Mouse (Mus musculus): ENCODE data around the gene Hoxd12. TPM values are rescaled to one million over a fixed set of nuclear protein-coding genes. Genes with fewer than 3 reads are reported as not detected.

The Hoxd12 gene
- polyA plus RNA-seq, 1 experiment from 2014 or later, result not detected

GRCm38 (mm10) chr2:74685059-74685603, 10.3 kb downstream of the Hoxd12 start:
- Histone ChIP-seq H3K27me3 (ENCODE audit: control insufficient read depth, insufficient read depth, low read length) (peaks cover 98% of the 10 kb centered on the region), H3K4me3 (ENCODE audit: low read depth, low read length) (no peak overlapping the region), H3K4me2 (no peak overlapping the region), H3K4me1 (ENCODE audit: control insufficient read depth, insufficient read depth, low read length) (peaks cover 5% of the 10 kb centered on the region; the same call in 1 of the 2 replicates), H3K36me3 (ENCODE audit: control insufficient read depth, insufficient read depth, low read length) (no peaks in the 10 kb centered on the region), H3K9me3 (ENCODE audit: control insufficient read depth, low read length) (no peaks in the 10 kb centered on the region), H3K9ac (ENCODE audit: low read length) (no peak overlapping the region), H3K27ac (ENCODE audit: low read depth, low read length) (no peak overlapping the region)
- DNase-seq (ENCODE audit: low spot score, missing footprints) (peak; percentile 92), ATAC-seq (ENCODE audit: low FRiP score) (no peak)
- 7% methylated on average over 4 of the region's 4 CpGs for WGBS

GRCm38 (mm10) chr2:74686301-74686987, 11.6 kb downstream of the Hoxd12 start:
- Histone ChIP-seq H3K27ac (ENCODE audit: low read depth, low read length) (no peak overlapping the region), H3K9ac (ENCODE audit: low read length) (no peak overlapping the region), H3K4me1 (ENCODE audit: control insufficient read depth, insufficient read depth, low read length) (peaks cover 10% of the 10 kb centered on the region), H3K27me3 (ENCODE audit: control insufficient read depth, insufficient read depth, low read length) (peaks cover 94% of the 10 kb centered on the region), H3K4me3 (ENCODE audit: low read depth, low read length) (no peak overlapping the region), H3K36me3 (ENCODE audit: control insufficient read depth, insufficient read depth, low read length) (no peaks in the 10 kb centered on the region), H3K9me3 (ENCODE audit: control insufficient read depth, low read length) (no peaks in the 10 kb centered on the region), H3K4me2 (no peak overlapping the region)
- DNase-seq (ENCODE audit: low spot score, missing footprints) (peak; percentile 95), ATAC-seq (ENCODE audit: low FRiP score) (no peak)
- 5% methylated on average over 17 of the region's 17 CpGs for WGBS

- Histone ChIP-seq H3K9ac (ENCODE audit: low read length) (no peak overlapping the region), H3K4me2 (no peak overlapping the region), H3K4me1 (ENCODE audit: control insufficient read depth, insufficient read depth, low read length) (peaks cover 6% of the 10 kb centered on the region), H3K4me3 (ENCODE audit: low read depth, low read length) (no peak overlapping the region), H3K36me3 (ENCODE audit: control insufficient read depth, insufficient read depth, low read length) (no peaks in the 10 kb centered on the region), H3K27ac (ENCODE audit: low read depth, low read length) (no peak overlapping the region), H3K27me3 (ENCODE audit: control insufficient read depth, insufficient read depth, low read length) (peaks cover 94% of the 10 kb centered on the region), H3K9me3 (ENCODE audit: control insufficient read depth, low read length) (no peaks in the 10 kb centered on the region)
- 1% methylated on average over 27 of the region's 27 CpGs for WGBS
- DNase-seq (ENCODE audit: low spot score, missing footprints), result peak; percentile 95
- no peak for ATAC-seq (ENCODE audit: low FRiP score)
Observed at GRCm38 (mm10) chr2:74686988-74687697, 12.3 kb downstream of the Hoxd12 start.

- no peak overlapping the region for H3K4me3 ChIP-seq (ENCODE audit: low read depth, low read length)
- ATAC-seq (ENCODE audit: low FRiP score) (no peak), DNase-seq (ENCODE audit: low spot score, missing footprints) (peak; percentile 95)
- H3K4me1 ChIP-seq (ENCODE audit: control insufficient read depth, insufficient read depth, low read length), result peaks cover 6% of the 10 kb centered on the region; the same call in 1 of the 2 replicates
- peaks cover 94% of the 10 kb centered on the region for H3K27me3 ChIP-seq (ENCODE audit: control insufficient read depth, insufficient read depth, low read length)
- WGBS, result under 1% methylated on average over 31 of the region's 31 CpGs
- no peaks in the 10 kb centered on the region for H3K36me3 ChIP-seq (ENCODE audit: control insufficient read depth, insufficient read depth, low read length)
- no peaks in the 10 kb centered on the region for H3K9me3 ChIP-seq (ENCODE audit: control insufficient read depth, low read length)
- no peak overlapping the region for H3K9ac ChIP-seq (ENCODE audit: low read length)
- H3K4me2 ChIP-seq, result no peak overlapping the region
- no peak overlapping the region for H3K27ac ChIP-seq (ENCODE audit: low read depth, low read length)
Observed at GRCm38 (mm10) chr2:74687698-74688555, 13.1 kb downstream of the Hoxd12 start.

- WGBS, result 4% methylated on average over 12 of the region's 12 CpGs
- Histone ChIP-seq H3K4me3 (ENCODE audit: low read depth, low read length) (no peak overlapping the region), H3K9me3 (ENCODE audit: control insufficient read depth, low read length) (no peaks in the 10 kb centered on the region), H3K27me3 (ENCODE audit: control insufficient read depth, insufficient read depth, low read length) (peaks cover 94% of the 10 kb centered on the region), H3K4me2 (no peak overlapping the region), H3K9ac (ENCODE audit: low read length) (no peak overlapping the region), H3K36me3 (ENCODE audit: control insufficient read depth, insufficient read depth, low read length) (no peaks in the 10 kb centered on the region), H3K4me1 (ENCODE audit: control insufficient read depth, insufficient read depth, low read length) (peaks cover 6% of the 10 kb centered on the region; the same call in 1 of the 2 replicates), H3K27ac (ENCODE audit: low read depth, low read length) (no peak overlapping the region)
- ATAC-seq (ENCODE audit: low FRiP score), result no peak
- DNase-seq (ENCODE audit: low spot score, missing footprints), result peak; percentile 95
Observed at GRCm38 (mm10) chr2:74688795-74689573, 14.2 kb downstream of the Hoxd12 start.

- DNase-seq (ENCODE audit: low spot score, missing footprints) (peak; percentile 95), ATAC-seq (ENCODE audit: low FRiP score) (no peak)
- Histone ChIP-seq H3K4me3 (ENCODE audit: low read depth, low read length) (no peak overlapping the region), H3K9ac (ENCODE audit: low read length) (no peak overlapping the region), H3K27me3 (ENCODE audit: control insufficient read depth, insufficient read depth, low read length) (peaks cover 94% of the 10 kb centered on the region), H3K36me3 (ENCODE audit: control insufficient read depth, insufficient read depth, low read length) (no peaks in the 10 kb centered on the region), H3K27ac (ENCODE audit: low read depth, low read length) (no peak overlapping the region), H3K4me1 (ENCODE audit: control insufficient read depth, insufficient read depth, low read length) (peaks cover 6% of the 10 kb centered on the region; the same call in 1 of the 2 replicates), H3K4me2 (no peak overlapping the region), H3K9me3 (ENCODE audit: control insufficient read depth, low read length) (no peaks in the 10 kb centered on the region)
- WGBS, result under 1% methylated on average over 24 of the region's 24 CpGs
Observed at GRCm38 (mm10) chr2:74689574-74690337, 14.9 kb downstream of the Hoxd12 start.

GRCm38 (mm10) chr2:74690338-74690716, 15.5 kb downstream of the Hoxd12 start:
- H3K9ac ChIP-seq (ENCODE audit: low read length), result no peak overlapping the region

More at GRCm38 (mm10) chr2:74690338-74690716, 15.5 kb downstream of the Hoxd12 start:
- Histone ChIP-seq H3K27me3 (ENCODE audit: control insufficient read depth, insufficient read depth, low read length) (peaks cover 94% of the 10 kb centered on the region), H3K4me2 (no peak overlapping the region), H3K4me1 (ENCODE audit: control insufficient read depth, insufficient read depth, low read length) (peaks cover 6% of the 10 kb centered on the region; the same call in 1 of the 2 replicates), H3K27ac (ENCODE audit: low read depth, low read length) (no peak overlapping the region), H3K36me3 (ENCODE audit: control insufficient read depth, insufficient read depth, low read length) (no peaks in the 10 kb centered on the region), H3K4me3 (ENCODE audit: low read depth, low read length) (no peak overlapping the region), H3K9me3 (ENCODE audit: control insufficient read depth, low read length) (no peaks in the 10 kb centered on the region)
- peak; percentile 93 for DNase-seq (ENCODE audit: low spot score, missing footprints)
- 9% methylated on average over 8 of the region's 8 CpGs for WGBS
- ATAC-seq (ENCODE audit: low FRiP score), result no peak
